Mouse (Mus musculus): Measurements from ENCODE around the gene Fry. TPM values are rescaled to one million over a fixed set of nuclear protein-coding genes. Genes with fewer than 3 reads are reported as not detected.

Gene Fry
- polyA plus RNA-seq, 1 experiment from 2014 or later = 10.2 TPM

GRCm38 (mm10) chr5:150378586-150378985, 260.1 kb downstream of the Fry start:
- H3K4me3 ChIP-seq = no peak overlapping the region
- no peak for ATAC-seq (ENCODE audit: insufficient number of reproducible peaks, insufficient read depth, low FRiP score, low TSS enrichment)

GRCm38 (mm10) chr5:150380767-150381166, 262.3 kb downstream of the Fry start:
- Histone ChIP-seq H3K4me1 (no peaks in the 10 kb centered on the region), H3K9ac (no peak overlapping the region), H3K27me3 (no peaks in the 10 kb centered on the region), H3K9me3 (no peaks in the 10 kb centered on the region), H3K4me2 (replicated peaks) (no peak overlapping the region), H3K27ac (no peak overlapping the region), H3K4me3 (no peak overlapping the region), H3K36me3 (no peaks in the 10 kb centered on the region)
- WGBS = 92% methylated on average over 10 of the region's 10 CpGs
- no peak for ATAC-seq (ENCODE audit: insufficient number of reproducible peaks, insufficient read depth, low FRiP score, low TSS enrichment)

More at GRCm38 (mm10) chr5:150378586-150378985, 260.1 kb downstream of the Fry start:
- Histone ChIP-seq H3K9me3 (no peaks in the 10 kb centered on the region), H3K27me3 (no peaks in the 10 kb centered on the region), H3K36me3 (no peaks in the 10 kb centered on the region), H3K27ac (no peak overlapping the region), H3K4me1 (no peaks in the 10 kb centered on the region), H3K9ac (no peak overlapping the region), H3K4me2 (replicated peaks) (no peak overlapping the region)
- WGBS = 87% methylated on average over 18 of the region's 18 CpGs

GRCm38 (mm10) chr5:150382411-150382810, 264.0 kb downstream of the Fry start:
- Histone ChIP-seq H3K4me2 (replicated peaks) (no peak overlapping the region), H3K36me3 (no peaks in the 10 kb centered on the region), H3K4me1 (no peaks in the 10 kb centered on the region), H3K27me3 (no peaks in the 10 kb centered on the region), H3K9ac (no peak overlapping the region), H3K4me3 (no peak overlapping the region), H3K27ac (no peak overlapping the region), H3K9me3 (no peaks in the 10 kb centered on the region)
- ATAC-seq (ENCODE audit: insufficient number of reproducible peaks, insufficient read depth, low FRiP score, low TSS enrichment) = no peak
- WGBS = 43% methylated on average over 5 of the region's 5 CpGs

- Histone ChIP-seq H3K27me3 (no peaks in the 10 kb centered on the region), H3K9ac (no peak overlapping the region), H3K9me3 (no peaks in the 10 kb centered on the region), H3K4me1 (no peaks in the 10 kb centered on the region), H3K4me3 (no peak overlapping the region), H3K36me3 (no peaks in the 10 kb centered on the region), H3K27ac (no peak overlapping the region), H3K4me2 (replicated peaks) (no peak overlapping the region)
- no peak for ATAC-seq (ENCODE audit: insufficient number of reproducible peaks, insufficient read depth, low FRiP score, low TSS enrichment)
- 59% methylated on average over 17 of the region's 17 CpGs for WGBS
These were observed 266.1 kb downstream of the Fry start for GRCm38 (mm10) chr5:150384272-150385215.

GRCm38 (mm10) chr5:150385224-150385623, 266.8 kb downstream of the Fry start:
- Histone ChIP-seq H3K4me3 (no peak overlapping the region), H3K27me3 (no peaks in the 10 kb centered on the region), H3K4me1 (no peaks in the 10 kb centered on the region), H3K36me3 (no peaks in the 10 kb centered on the region), H3K27ac (no peak overlapping the region), H3K9me3 (no peaks in the 10 kb centered on the region), H3K4me2 (replicated peaks) (no peak overlapping the region), H3K9ac (no peak overlapping the region)
- WGBS = 78% methylated on average over 7 of the region's 7 CpGs
- no peak for ATAC-seq (ENCODE audit: insufficient number of reproducible peaks, insufficient read depth, low FRiP score, low TSS enrichment)

GRCm38 (mm10) chr5:150388623-150389022, 270.2 kb downstream of the Fry start:
- H3K4me1 ChIP-seq = no peaks in the 10 kb centered on the region
- H3K4me2 ChIP-seq (replicated peaks) = no peak overlapping the region
- no peak overlapping the region for H3K9ac ChIP-seq
- H3K4me3 ChIP-seq = no peak overlapping the region
- WGBS = 83% methylated on average over 12 of the region's 12 CpGs
- no peaks in the 10 kb centered on the region for H3K27me3 ChIP-seq
- no peak overlapping the region for H3K27ac ChIP-seq
- 0 out of 2 replicates have a peak, but pooled peaks cover under 1% of the 10 kb centered on the region for H3K36me3 ChIP-seq
- no peaks in the 10 kb centered on the region for H3K9me3 ChIP-seq
- ATAC-seq (ENCODE audit: insufficient number of reproducible peaks, insufficient read depth, low FRiP score, low TSS enrichment) = no peak

GRCm38 (mm10) chr5:150389589-150390377, 271.3 kb downstream of the Fry start:
- H3K4me2 ChIP-seq (replicated peaks) = no peak overlapping the region
- no peaks in the 10 kb centered on the region for H3K4me1 ChIP-seq
- no peak overlapping the region for H3K9ac ChIP-seq
- H3K9me3 ChIP-seq = 0 out of 2 replicates have a peak, but pooled peaks cover 4% of the 10 kb centered on the region
- no peaks in the 10 kb centered on the region for H3K27me3 ChIP-seq
- WGBS = 75% methylated on average over 10 of the region's 10 CpGs
- no peak overlapping the region for H3K4me3 ChIP-seq
- ATAC-seq (ENCODE audit: insufficient number of reproducible peaks, insufficient read depth, low FRiP score, low TSS enrichment) = no peak
- H3K36me3 ChIP-seq = 0 out of 2 replicates have a peak, but pooled peaks cover 5% of the 10 kb centered on the region
- no peak overlapping the region for H3K27ac ChIP-seq

GRCm38 (mm10) chr5:150390422-150390821, 272.0 kb downstream of the Fry start:
- H3K27ac ChIP-seq = no peak overlapping the region
- no peak overlapping the region for H3K4me2 ChIP-seq (replicated peaks)
- H3K27me3 ChIP-seq = no peaks in the 10 kb centered on the region
- no peak overlapping the region for H3K9ac ChIP-seq
- H3K36me3 ChIP-seq = 0 out of 2 replicates have a peak, but pooled peaks cover 5% of the 10 kb centered on the region
- WGBS = 63% methylated on average over 7 of the region's 7 CpGs
- no peak overlapping the region for H3K4me3 ChIP-seq
- 0 out of 2 replicates have a peak, but pooled peaks cover 6% of the 10 kb centered on the region for H3K9me3 ChIP-seq
- no peaks in the 10 kb centered on the region for H3K4me1 ChIP-seq
- no peak for ATAC-seq (ENCODE audit: insufficient number of reproducible peaks, insufficient read depth, low FRiP score, low TSS enrichment)

- Histone ChIP-seq H3K9me3 (0 out of 2 replicates have a peak, but pooled peaks cover 6% of the 10 kb centered on the region), H3K4me3 (no peak overlapping the region), H3K4me1 (no peaks in the 10 kb centered on the region), H3K27ac (no peak overlapping the region), H3K4me2 (replicated peaks) (no peak overlapping the region), H3K36me3 (0 out of 2 replicates have a peak, but pooled peaks cover 5% of the 10 kb centered on the region), H3K9ac (no peak overlapping the region), H3K27me3 (no peaks in the 10 kb centered on the region)
- WGBS = 99% methylated on average over 6 of the region's 6 CpGs
- no peak for ATAC-seq (ENCODE audit: insufficient number of reproducible peaks, insufficient read depth, low FRiP score, low TSS enrichment)
These were observed 276.2 kb downstream of the Fry start for GRCm38 (mm10) chr5:150394645-150395044.

GRCm38 (mm10) chr5:150402832-150403447, 284.5 kb downstream of the Fry start:
- Histone ChIP-seq H3K36me3 (0 out of 2 replicates have a peak, but pooled peaks cover 4% of the 10 kb centered on the region), H3K4me3 (no peak overlapping the region), H3K4me1 (no peaks in the 10 kb centered on the region), H3K27ac (no peak overlapping the region), H3K9ac (no peak overlapping the region), H3K9me3 (no peaks in the 10 kb centered on the region), H3K4me2 (replicated peaks) (peak overlapping the region; percentile 27), H3K27me3 (no peaks in the 10 kb centered on the region)
- ATAC-seq (ENCODE audit: insufficient number of reproducible peaks, insufficient read depth, low FRiP score, low TSS enrichment) = no peak
- 19% methylated on average over 13 of the region's 13 CpGs for WGBS

- H3K9ac ChIP-seq = no peak overlapping the region
- H3K27ac ChIP-seq = no peak overlapping the region
- 0 out of 2 replicates have a peak, but pooled peaks cover 4% of the 10 kb centered on the region for H3K36me3 ChIP-seq
- H3K4me3 ChIP-seq = no peak overlapping the region
- no peak for ATAC-seq (ENCODE audit: insufficient number of reproducible peaks, insufficient read depth, low FRiP score, low TSS enrichment)
- WGBS = 82% methylated on average over 8 of the region's 8 CpGs
- H3K4me1 ChIP-seq = peaks cover 11% of the 10 kb centered on the region
- H3K4me2 ChIP-seq (replicated peaks) = no peak overlapping the region
- H3K9me3 ChIP-seq = no peaks in the 10 kb centered on the region
- no peaks in the 10 kb centered on the region for H3K27me3 ChIP-seq
These were observed 286.4 kb downstream of the Fry start for GRCm38 (mm10) chr5:150404867-150405266.
